9 mouse cellular contexts compared by ENCODE assay signal in genomic region chr17:45592606-45593431, GRCm38 (mm10). TPM values are rescaled to one million over a fixed set of nuclear protein-coding genes. Genes with fewer than 3 reads are reported as not detected.
DNase-seq lines count a peak whose midpoint lies in the region; ATAC-seq and TF ChIP-seq lines count a peak whose summit lies in the region.
"Had no signal": no experiment of that assay in that cellular context is flagged by ENCODE, and none has a peak within 500 bp of the region (broad histone marks: within the 10 kb centered on the region; RNA-seq: fewer than 3 reads in every experiment).

No protein-coding gene starts in this region.

- peak overlapping the region; percentile 7; the same call in 1 of the 2 replicates for H3K4me2 ChIP-seq in embryonic facial prominence, embryonic 11.5 days (ENCODE audit: low read depth, low read length)
- H3K4me2 ChIP-seq in heart, embryonic 13.5 days: peak overlapping the region; percentile 99
- peak overlapping the region; percentile 100 for H3K4me2 ChIP-seq in kidney, embryonic 16.5 days (replicated peaks; ENCODE audit: low read depth, low read length)

- peaks cover 14% of the 10 kb centered on the region for H3K4me1 ChIP-seq in embryonic facial prominence, embryonic 11.5 days (ENCODE audit: control insufficient read depth, insufficient read depth, low read length)
- peaks cover 63% of the 10 kb centered on the region for H3K4me1 ChIP-seq in heart, embryonic 13.5 days
- peaks cover 58% of the 10 kb centered on the region for H3K4me1 ChIP-seq in kidney, embryonic 16.5 days (ENCODE audit: insufficient read depth, low read length)

- no peak for DNase-seq in layer of hippocampus, adult 2 months (ENCODE audit: low spot score in 2 of 2)
- no peak for DNase-seq in layer of hippocampus, postnatal 36 days
- DNase-seq in embryonic facial prominence, embryonic 11.5 days (ENCODE audit: low spot score): no peak
- no peak for DNase-seq in right cerebral cortex, adult 18-20 months
- DNase-seq in right cerebral cortex, postnatal 25 days: no peak

- 56% methylated on average over 8 of the region's 8 CpGs for WGBS in embryonic facial prominence, embryonic 11.5 days
- 25% methylated on average over 8 of the region's 8 CpGs for WGBS in heart, embryonic 13.5 days
- WGBS in kidney, embryonic 16.5 days: 51% methylated on average over 8 of the region's 8 CpGs

- H3K27me3 ChIP-seq in embryonic facial prominence, embryonic 11.5 days (ENCODE audit: control insufficient read depth, insufficient read depth, low read length): peaks cover 6% of the 10 kb centered on the region
- peaks cover 5% of the 10 kb centered on the region; the same call in 1 of the 2 replicates for H3K27me3 ChIP-seq in heart, embryonic 13.5 days (replicated peaks)
- H3K27me3 ChIP-seq in kidney, embryonic 16.5 days (ENCODE audit: insufficient read depth, low read length): no peaks in the 10 kb centered on the region

- H3K9ac ChIP-seq in embryonic facial prominence, embryonic 11.5 days (replicated peaks; ENCODE audit: low read length): peak overlapping the region; percentile 34; the same call in 1 of the 2 replicates
- peak overlapping the region; percentile 87 for H3K9ac ChIP-seq in heart, embryonic 13.5 days
- H3K9ac ChIP-seq in kidney, embryonic 16.5 days (replicated peaks; ENCODE audit: low read length): peak overlapping the region; percentile 56

- TF ChIP-seq CTCF in layer of hippocampus, adult 2 months (conservative IDR thresholded peaks at IDR 0.05): no peak

- no peaks in the 10 kb centered on the region for H3K9me3 ChIP-seq in embryonic facial prominence, embryonic 11.5 days (replicated peaks; ENCODE audit: control insufficient read depth, low read length)
- H3K9me3 ChIP-seq in heart, embryonic 13.5 days: no peaks in the 10 kb centered on the region
- no peaks in the 10 kb centered on the region for H3K9me3 ChIP-seq in kidney, embryonic 16.5 days (ENCODE audit: low read length)

- peak overlapping the region; percentile 58 for H3K27ac ChIP-seq in layer of hippocampus, adult 2 months
- no peak overlapping the region for H3K27ac ChIP-seq in embryonic facial prominence, embryonic 11.5 days (replicated peaks; ENCODE audit: low read depth, low read length)
- H3K27ac ChIP-seq in heart, embryonic 13.5 days (replicated peaks): peak overlapping the region; percentile 80
- peak overlapping the region; percentile 66 for H3K27ac ChIP-seq in kidney, embryonic 16.5 days (ENCODE audit: low read length)

- no peak overlapping the region; the same call in 1 of the 2 replicates for H3K4me3 ChIP-seq in layer of hippocampus, adult 2 months
- H3K4me3 ChIP-seq in embryonic facial prominence, embryonic 11.5 days (ENCODE audit: low read depth, low read length): no peak overlapping the region
- H3K4me3 ChIP-seq in heart, embryonic 13.5 days: peak overlapping the region; percentile 69
- H3K4me3 ChIP-seq in kidney, embryonic 16.5 days (ENCODE audit: low read length): peak overlapping the region; percentile 11

- no peak for ATAC-seq in embryonic facial prominence, embryonic 11.5 days (replicated peaks; ENCODE audit: insufficient number of reproducible peaks, low FRiP score, low TSS enrichment, low read depth)
- ATAC-seq in heart, embryonic 13.5 days (ENCODE audit: extremely low read depth, insufficient number of reproducible peaks, low FRiP score, low TSS enrichment): no peak
- no peak for ATAC-seq in kidney, embryonic 16.5 days (ENCODE audit: low FRiP score, low TSS enrichment)
- ATAC-seq in megakaryocyte progenitor cell, adult 5-6 weeks (replicated peaks; ENCODE audit: poor library complexity): peak; percentile 19

- no peaks in the 10 kb centered on the region for H3K36me3 ChIP-seq in embryonic facial prominence, embryonic 11.5 days (replicated peaks; ENCODE audit: control insufficient read depth, insufficient read depth, low read depth, low read length)
- H3K36me3 ChIP-seq in heart, embryonic 13.5 days: peaks cover 25% of the 10 kb centered on the region
- H3K36me3 ChIP-seq in kidney, embryonic 16.5 days (ENCODE audit: insufficient read depth, low read length): peaks cover 20% of the 10 kb centered on the region

RNA-seq across cellular contexts. Expression of gene Slc29a1, which starts 6.6 kb away (rescaled TPM):
- 10 to 100 TPM; 21.1 to 23.0 TPM for total RNA-seq in layer of hippocampus, adult 2 months (2021)
- total RNA-seq in layer of hippocampus, postnatal 36 days (2021): 10 to 100 TPM; 20.8 to 21.5 TPM
- 52.5 and 58.9 TPM in 2 replicates for polyA plus RNA-seq in embryonic facial prominence, embryonic 11.5 days (2014; fragmentation: Nextera tagmentation; extraction: Ambion mirVana)
- polyA plus RNA-seq in heart, embryonic 13.5 days (2015; fragmentation: Nextera tagmentation; extraction: Ambion mirVana): 68.8 and 83.6 TPM in 2 replicates
- polyA plus RNA-seq in kidney, embryonic 16.5 days (2015; fragmentation: Nextera tagmentation; extraction: Ambion mirVana): 107 and 116 TPM in 2 replicates
- 43.5 and 67.7 TPM in 2 replicates for total RNA-seq in megakaryocyte progenitor cell, adult 5-6 weeks (2015)
- 64.1 and 64.3 TPM in 2 replicates for total RNA-seq in megakaryocyte progenitor cell, adult 5-6 weeks (2017)

RNA-seq across cellular contexts. Expression of gene Mymx, which starts 9.1 kb away (rescaled TPM):
- total RNA-seq in layer of hippocampus, adult 2 months (2021): not detected
- total RNA-seq in layer of hippocampus, postnatal 36 days (2021): not detected
- polyA plus RNA-seq in embryonic facial prominence, embryonic 11.5 days (2014; fragmentation: Nextera tagmentation; extraction: Ambion mirVana): 1.6 and 5.6 TPM in 2 replicates
- polyA plus RNA-seq in heart, embryonic 13.5 days (2015; fragmentation: Nextera tagmentation; extraction: Ambion mirVana): 0.37 and 0.45 TPM in 2 replicates
- 6.2 and 7.4 TPM in 2 replicates for polyA plus RNA-seq in kidney, embryonic 16.5 days (2015; fragmentation: Nextera tagmentation; extraction: Ambion mirVana)
- not detected in 2 replicates for total RNA-seq in megakaryocyte progenitor cell, adult 5-6 weeks (2015)
- not detected in 2 replicates for total RNA-seq in megakaryocyte progenitor cell, adult 5-6 weeks (2017)
- total RNA-seq: hematopoietic stem cell, adult 5-6 weeks had no signal

RNA-seq across cellular contexts. Expression of gene Hsp90ab1, which starts 19.7 kb away (rescaled TPM):
- total RNA-seq in layer of hippocampus, adult 2 months (2021): 1,000 to 10,000 TPM; 1,695 to 1,765 TPM
- 1,000 to 10,000 TPM; 1,811 to 1,865 TPM for total RNA-seq in layer of hippocampus, postnatal 36 days (2021)
- polyA plus RNA-seq in embryonic facial prominence, embryonic 11.5 days (2014; fragmentation: Nextera tagmentation; extraction: Ambion mirVana): 1,660 and 1,740 TPM in 2 replicates
- polyA plus RNA-seq in heart, embryonic 13.5 days (2015; fragmentation: Nextera tagmentation; extraction: Ambion mirVana): 1,372 and 1,500 TPM in 2 replicates
- 1,922 and 2,030 TPM in 2 replicates for polyA plus RNA-seq in kidney, embryonic 16.5 days (2015; fragmentation: Nextera tagmentation; extraction: Ambion mirVana)
- 1,239 and 1,324 TPM in 2 replicates for total RNA-seq in megakaryocyte progenitor cell, adult 5-6 weeks (2015)
- total RNA-seq in megakaryocyte progenitor cell, adult 5-6 weeks (2017): 2,380 and 2,713 TPM in 2 replicates

RNA-seq across cellular contexts. Expression of gene Slc35b2, which starts 29.1 kb away (rescaled TPM):
- total RNA-seq in layer of hippocampus, adult 2 months (2021): 10 to 100 TPM; 31.1 to 31.8 TPM
- total RNA-seq in layer of hippocampus, postnatal 36 days (2021): 10 to 100 TPM; 28.2 to 29.4 TPM
- 85.6 and 92.2 TPM in 2 replicates for polyA plus RNA-seq in embryonic facial prominence, embryonic 11.5 days (2014; fragmentation: Nextera tagmentation; extraction: Ambion mirVana)
- 91.8 and 94.9 TPM in 2 replicates for polyA plus RNA-seq in heart, embryonic 13.5 days (2015; fragmentation: Nextera tagmentation; extraction: Ambion mirVana)
- 159 and 170 TPM in 2 replicates for polyA plus RNA-seq in kidney, embryonic 16.5 days (2015; fragmentation: Nextera tagmentation; extraction: Ambion mirVana)
- total RNA-seq in megakaryocyte progenitor cell, adult 5-6 weeks (2015): 80.2 and 85.9 TPM in 2 replicates
- total RNA-seq in megakaryocyte progenitor cell, adult 5-6 weeks (2017): 84.9 and 120 TPM in 2 replicates

RNA-seq across cellular contexts. Expression of gene Nfkbie, which starts 37.3 kb away (rescaled TPM):
- total RNA-seq in layer of hippocampus, adult 2 months (2021): 1 to 10 TPM; 2.6 to 2.7 TPM
- total RNA-seq in layer of hippocampus, postnatal 36 days (2021): 1 to 10 TPM; 2.6 to 3.4 TPM
- 3.5 and 5.3 TPM in 2 replicates for polyA plus RNA-seq in embryonic facial prominence, embryonic 11.5 days (2014; fragmentation: Nextera tagmentation; extraction: Ambion mirVana)
- polyA plus RNA-seq in heart, embryonic 13.5 days (2015; fragmentation: Nextera tagmentation; extraction: Ambion mirVana): 2.7 TPM in 2 replicates
- 5.9 and 6.4 TPM in 2 replicates for polyA plus RNA-seq in kidney, embryonic 16.5 days (2015; fragmentation: Nextera tagmentation; extraction: Ambion mirVana)
- 5.7 and 7.0 TPM in 2 replicates for total RNA-seq in megakaryocyte progenitor cell, adult 5-6 weeks (2015)
- total RNA-seq in megakaryocyte progenitor cell, adult 5-6 weeks (2017): 5.1 and 9.5 TPM in 2 replicates

Comparison
In these comparisons a context has a peak if more than half of its experiments do, and no peak if none do; other contexts are left out.
1. H3K4me3 ChIP-seq: peak in heart, embryonic 13.5 days (single experiment) and kidney, embryonic 16.5 days (single experiment); none in layer of hippocampus, adult 2 months (single experiment) and embryonic facial prominence, embryonic 11.5 days (single experiment).
2. H3K4me2 ChIP-seq: peak in every context shown above with its lines; median percentile 100 in kidney, embryonic 16.5 days; 99 in heart, embryonic 13.5 days; 7 in embryonic facial prominence, embryonic 11.5 days.
3. H3K9ac ChIP-seq: peak in every context shown above with its lines; median percentile 87 in heart, embryonic 13.5 days; 56 in kidney, embryonic 16.5 days; 34 in embryonic facial prominence, embryonic 11.5 days.